Mouse (Mus musculus) kidney, postnatal 0 days (tissue): ENCODE data around the gene Pan3. TPM values are rescaled to one million over a fixed set of nuclear protein-coding genes. Genes with fewer than 3 reads are reported as not detected.
"Not testable (repeated sequence)": the region's sequence is repeated elsewhere in the genome, so short reads cannot be mapped to it uniquely, and the experiment has no call there.

Experiments used
- ATAC-seq: fragments of 200-750 bp; cut with Nextera tagmentation; replicated peaks from 2 replicates; pipeline ENCODE4 v1.8.0; 2017; ENCODE audit warnings: low read depth, moderate number of reproducible peaks, moderate TSS enrichment, moderate library complexity; ENCODE audit not compliant: low FRiP score
- DNase-seq: peaks from one replicate; pipeline ENCODE4 v3.0.0-alpha.2; 2016; ENCODE audit warnings: low spot score
- H3K27ac ChIP-seq: fragments of 300-500 bp; sonication (generic); 2 replicates; pipeline ENCODE4 v1.5.1; 2014; ENCODE audit warnings: mild to moderate bottlenecking
- H3K27me3 ChIP-seq: fragments of 300-500 bp; sonication (generic); 2 replicates; pipeline ENCODE4 v1.6.1; 2014; ENCODE audit warnings: low read length, mixed read lengths; ENCODE audit not compliant: insufficient read depth
- H3K36me3 ChIP-seq: fragments of 300-500 bp; sonication (generic); 2 replicates; pipeline ENCODE4 v1.6.1; 2014; ENCODE audit warnings: low read length, mixed read lengths; ENCODE audit not compliant: insufficient read depth
- H3K4me1 ChIP-seq: fragments of 300-500 bp; sonication (generic); replicated peaks from 2 replicates; pipeline ENCODE4 v1.6.1; 2014; ENCODE audit warnings: antibody characterized with exemption, low read length, mixed read lengths; ENCODE audit not compliant: insufficient read depth
- H3K4me2 ChIP-seq: fragments of 300-500 bp; sonication (generic); 2 replicates; pipeline ENCODE4 v1.6.1; 2014; ENCODE audit warnings: mild to moderate bottlenecking, low read length, moderate library complexity, mixed read lengths
- H3K4me3 ChIP-seq: fragments of 300-500 bp; sonication (generic); replicated peaks from 2 replicates; pipeline ENCODE4 v1.5.1; 2014; ENCODE audit warnings: low read depth, low read length
- H3K9ac ChIP-seq: fragments of 300-500 bp; sonication (generic); 2 replicates; pipeline ENCODE4 v1.6.1; 2014; ENCODE audit warnings: low read depth, low read length
- H3K9me3 ChIP-seq: fragments of 300-500 bp; sonication (generic); replicated peaks from 2 replicates; pipeline ENCODE4 v1.6.1; 2016; ENCODE audit warnings: low read length, inconsistent platforms, mixed read lengths
- CTCF ChIP-seq: IDR thresholded peaks from 2 replicates; pipeline ENCODE4 v1.5.1; 2016; ENCODE audit warnings: antibody characterized with exemption, low read depth, mild to moderate bottlenecking, moderate library complexity
- WGBS: fragments of 180-500 bp; shearing (Covaris S2); extraction: QIAGEN DNeasy Blood & Tissue Kit; methylation state at CpG from one replicate; pipeline ENCODE4 v1.1.7; 2014; 5-methylcytosine and 5-hydroxymethylcytosine counted together
- polyA plus RNA-seq: library from polyadenylated mRNA; unstranded; fragments of >200 nt; fragmentation: Nextera tagmentation; extraction: Ambion mirVana; gene quantifications from 2 replicates; pipeline ENCODE4 v1.2.1, GENCODE M21; 2015

Gene Pan3
- polyA plus RNA-seq, 1 experiment from 2014 or later = 69.9 TPM

DNA sequence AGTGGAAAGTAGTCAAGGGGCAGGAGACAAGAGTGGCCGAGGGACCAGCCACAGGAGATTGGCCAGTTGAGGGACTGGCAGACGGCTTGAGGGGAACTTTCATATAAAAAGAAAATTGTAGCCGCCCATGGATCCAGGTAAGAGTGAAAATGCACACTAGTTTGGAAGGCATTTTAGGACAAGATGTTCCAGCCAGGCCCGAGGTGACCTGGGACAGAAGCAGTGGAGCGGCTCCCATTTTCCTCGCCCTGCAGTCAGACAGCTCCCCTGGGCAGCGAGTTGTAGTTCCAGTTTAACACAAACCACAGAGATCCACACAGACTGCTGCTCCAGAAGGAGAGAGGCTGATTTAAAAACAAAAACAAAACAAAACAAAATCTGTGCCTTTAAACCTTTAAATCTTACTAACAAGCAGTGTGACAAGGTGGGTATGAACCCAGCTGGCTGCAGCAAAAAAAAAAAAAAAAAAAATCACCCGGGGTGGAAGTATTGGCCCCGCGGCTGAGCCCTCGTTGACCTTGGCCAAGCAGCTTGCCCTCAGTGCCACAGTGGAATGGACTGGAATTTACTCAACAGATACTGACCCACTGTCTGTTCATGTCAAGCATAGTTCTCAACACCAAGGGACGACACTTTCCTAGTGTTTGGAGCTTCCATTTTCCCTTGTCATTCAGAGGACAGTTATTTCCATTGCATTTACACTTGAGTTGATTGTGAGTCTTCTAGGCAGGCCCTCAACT, 119.2 kb downstream of the Pan3 start:
- no peak for ATAC-seq
- DNase-seq = no peak
- WGBS = 78% methylated on average over 12 of the region's 12 CpGs

DNA sequence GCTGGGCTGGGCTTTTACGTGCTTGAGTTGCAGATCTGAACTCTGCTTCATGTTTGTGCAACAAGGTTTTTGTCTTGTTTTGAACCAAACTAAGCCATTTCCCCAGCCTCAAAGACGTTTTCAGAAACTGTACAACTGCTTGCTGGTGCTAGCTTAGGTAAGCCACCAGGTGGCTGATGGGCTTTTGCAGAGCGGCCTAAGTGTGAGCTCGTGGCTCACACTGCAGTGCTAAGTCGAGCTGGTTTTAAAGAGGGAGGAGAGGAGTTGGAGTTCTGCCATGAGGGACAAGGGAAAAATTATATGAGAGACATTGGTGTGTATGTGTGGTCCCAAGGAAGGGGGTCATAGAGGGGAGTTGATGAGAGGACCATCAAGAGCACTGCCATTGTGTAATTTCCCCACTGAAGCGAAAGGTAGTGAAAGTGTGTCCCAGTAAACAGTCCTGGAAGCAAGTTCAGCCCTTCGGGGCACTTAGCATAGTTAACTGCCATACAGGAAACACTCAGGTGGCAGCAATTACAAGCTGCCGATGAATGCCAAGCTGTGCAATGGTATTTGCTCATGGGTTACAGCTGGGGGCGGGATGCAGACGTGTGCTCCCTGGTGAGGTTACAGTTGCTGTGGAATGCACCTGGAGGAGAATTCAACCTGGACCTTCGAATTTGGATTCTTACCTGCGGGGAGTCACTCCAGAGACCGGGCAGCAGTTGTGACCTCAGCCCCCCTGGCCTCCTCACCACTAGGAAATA, 122.1 kb downstream of the Pan3 start:
- WGBS = 64% methylated on average over 13 of the region's 13 CpGs
- Histone ChIP-seq H3K4me2 (no peak overlapping the region), H3K36me3 (peaks cover 19% of the 10 kb centered on the region), H3K27me3 (no peaks in the 10 kb centered on the region), H3K4me3 (no peak overlapping the region), H3K27ac (peak overlapping the region; percentile 34; the same call in 1 of the 2 replicates), H3K9me3 (no peaks in the 10 kb centered on the region), H3K9ac (no peak overlapping the region), H3K4me1 (no peaks in the 10 kb centered on the region)
- TF ChIP-seq CTCF = peak; percentile 25; the same call in 1 of the 2 replicates
- peak; percentile 14 for DNase-seq
- ATAC-seq = peak; percentile 66; the same call in 1 of the 2 replicates

More for the DNA sequence above, 119.2 kb downstream of the Pan3 start:
- H3K4me1 ChIP-seq = no peaks in the 10 kb centered on the region
- H3K9me3 ChIP-seq = no peaks in the 10 kb centered on the region
- no peak overlapping the region for H3K9ac ChIP-seq
- H3K27me3 ChIP-seq = no peaks in the 10 kb centered on the region
- no peak overlapping the region for H3K4me3 ChIP-seq
- no peak for TF ChIP-seq CTCF
- H3K27ac ChIP-seq = peak overlapping the region; percentile 10; the same call in 1 of the 2 replicates
- no peak overlapping the region for H3K4me2 ChIP-seq
- peaks cover 39% of the 10 kb centered on the region for H3K36me3 ChIP-seq

DNA sequence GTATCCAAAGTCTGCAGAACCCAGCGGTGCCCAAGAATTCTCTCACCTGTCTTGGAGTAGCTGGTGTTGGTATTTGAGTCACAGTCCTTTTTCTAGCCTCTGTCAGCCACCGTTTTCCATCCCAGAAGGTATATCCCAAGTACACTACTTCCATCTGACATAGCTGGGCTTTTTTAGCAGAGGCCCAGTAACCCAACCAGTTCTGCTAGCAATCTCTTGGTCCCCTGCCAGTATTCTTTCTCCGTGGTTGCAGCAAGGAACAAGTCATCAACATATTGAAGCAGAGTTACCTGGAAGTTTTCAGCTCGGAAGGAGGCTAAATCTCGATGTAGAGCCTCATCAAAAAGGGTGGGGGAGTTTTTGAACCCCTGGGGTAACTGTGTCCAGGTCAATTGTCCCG, 127.7 kb downstream of the Pan3 start:
- H3K9me3 ChIP-seq, DNase-seq, H3K27me3 ChIP-seq, H3K4me2 ChIP-seq, H3K9ac ChIP-seq, H3K36me3 ChIP-seq, H3K4me3 ChIP-seq, ATAC-seq, H3K27ac ChIP-seq, H3K4me1 ChIP-seq: not testable (repeated sequence)
- WGBS = 44% methylated on average over 5 of the region's 6 CpGs

DNA sequence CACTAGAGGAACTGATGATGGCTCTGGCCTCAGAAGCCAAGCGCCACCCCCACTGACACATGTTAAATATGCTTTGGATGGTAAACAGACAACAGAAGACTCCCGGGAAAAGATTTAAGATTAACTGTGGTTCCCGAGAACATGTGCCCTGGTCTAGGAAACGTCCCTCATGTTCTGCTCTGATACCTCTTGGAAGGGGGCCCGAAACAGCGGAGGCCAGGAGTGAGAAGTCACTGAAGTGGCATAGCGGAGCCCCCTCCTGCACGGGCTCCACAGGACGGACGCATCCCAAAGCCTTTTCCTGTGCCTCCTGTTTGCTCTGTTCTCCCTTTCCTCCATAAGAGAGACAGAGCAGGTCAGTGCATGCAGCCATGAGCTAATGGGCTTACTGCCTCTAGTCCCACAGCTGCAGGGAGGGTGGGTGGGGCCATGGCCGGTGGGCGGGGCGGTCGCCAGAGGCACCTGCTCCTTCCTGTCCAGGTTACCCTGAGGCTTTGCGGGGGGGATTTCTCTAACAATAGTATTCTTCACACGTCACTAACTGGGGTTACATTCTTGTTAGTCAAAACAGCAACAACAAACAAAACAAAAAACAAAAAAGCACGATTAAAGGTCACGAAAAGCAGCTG, 133.7 kb downstream of the Pan3 start:
- no peak overlapping the region for H3K9ac ChIP-seq
- no peak overlapping the region for H3K4me3 ChIP-seq
- no peaks in the 10 kb centered on the region for H3K27me3 ChIP-seq
- no peaks in the 10 kb centered on the region for H3K4me1 ChIP-seq
- ATAC-seq (peak; percentile 76), DNase-seq (peak; percentile 19)
- H3K9me3 ChIP-seq = no peaks in the 10 kb centered on the region
- no peaks in the 10 kb centered on the region for H3K36me3 ChIP-seq
- no peak for TF ChIP-seq CTCF
- peak overlapping the region; percentile 38 for H3K4me2 ChIP-seq
- 27% methylated on average over 18 of the region's 18 CpGs for WGBS
- no peak overlapping the region for H3K27ac ChIP-seq

DNA sequence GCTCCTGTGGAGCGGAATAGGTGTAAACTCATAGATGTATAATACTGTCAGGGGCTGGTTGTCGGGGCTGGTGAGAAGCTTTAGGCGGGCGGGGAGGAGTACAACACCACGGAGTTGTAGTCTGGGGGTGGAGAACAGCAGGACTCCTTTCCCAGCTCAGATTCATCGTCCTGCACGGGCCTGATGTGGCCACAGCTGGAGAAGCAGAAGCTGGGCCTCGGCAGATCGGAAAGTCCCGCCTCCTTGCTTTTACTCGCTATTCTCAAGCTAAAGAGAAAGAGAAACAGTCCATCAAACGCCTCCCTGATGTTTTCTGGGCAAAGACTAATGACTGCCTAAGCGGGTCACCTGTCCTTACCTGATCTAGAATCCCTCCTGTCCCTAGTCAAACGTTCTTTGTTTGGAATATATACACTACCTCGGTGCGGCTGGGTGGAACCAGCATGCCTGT, 134.2 kb downstream of the Pan3 start:
- no peak overlapping the region for H3K27ac ChIP-seq
- H3K36me3 ChIP-seq = no peaks in the 10 kb centered on the region
- H3K9me3 ChIP-seq = no peaks in the 10 kb centered on the region
- H3K9ac ChIP-seq = no peak overlapping the region
- TF ChIP-seq CTCF = no peak
- ATAC-seq (peak; percentile 49; the same call in 1 of the 2 replicates), DNase-seq (peak; percentile 44)
- WGBS = 22% methylated on average over 16 of the region's 16 CpGs
- peak overlapping the region; percentile 38 for H3K4me2 ChIP-seq
- H3K4me3 ChIP-seq = no peak overlapping the region
- H3K27me3 ChIP-seq = no peaks in the 10 kb centered on the region
- H3K4me1 ChIP-seq = no peaks in the 10 kb centered on the region

DNA sequence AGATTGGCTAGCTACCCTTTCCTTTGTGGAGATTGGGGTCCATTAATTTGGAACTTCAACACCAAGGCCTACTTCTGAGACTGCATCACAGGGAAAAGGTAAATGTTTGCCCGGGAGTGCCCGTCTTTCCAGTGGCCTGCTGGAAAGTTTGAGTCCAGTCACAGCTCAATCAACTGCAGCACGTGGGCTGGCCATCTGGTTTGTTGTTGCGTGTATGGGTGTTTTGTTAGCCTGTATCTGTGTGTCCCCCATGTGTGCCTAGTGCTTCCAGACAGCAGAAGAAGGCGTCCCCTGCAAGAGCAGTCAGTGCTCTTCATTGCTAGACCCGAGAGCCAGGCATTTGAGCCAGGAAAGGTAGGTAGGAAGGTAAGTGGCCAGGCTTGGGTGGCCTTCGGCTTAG, 135.5 kb downstream of the Pan3 start:
- H3K4me1 ChIP-seq = no peaks in the 10 kb centered on the region
- WGBS = 80% methylated on average over 7 of the region's 7 CpGs
- H3K36me3 ChIP-seq = no peaks in the 10 kb centered on the region
- DNase-seq = no peak
- no peaks in the 10 kb centered on the region for H3K9me3 ChIP-seq
- no peak for TF ChIP-seq CTCF
- no peak overlapping the region for H3K4me3 ChIP-seq
- no peak overlapping the region for H3K9ac ChIP-seq
- no peak for ATAC-seq
- H3K27ac ChIP-seq = no peak overlapping the region
- no peaks in the 10 kb centered on the region for H3K27me3 ChIP-seq
- H3K4me2 ChIP-seq = no peak overlapping the region
